Mouse (Mus musculus) spleen, adult 2 months (tissue): ENCODE measurements around the gene Nptx1. TPM values are rescaled to one million over a fixed set of nuclear protein-coding genes. Genes with fewer than 3 reads are reported as not detected.
A peak's percentile ranks its signal among the peaks of the same experiment; 100 is the strongest.

Experiments
- DNase-seq, 2 experiments: peaks; one replicate each; pipeline versions ENCODE4 v3.0.0 to v3.0.0-alpha.2; 2012 to 2021; ENCODE audit warnings: low spot score in 2 of 2, low read depth in 1 of 2
- H3K27ac ChIP-seq: fragments of 200-500 bp; 2 replicates; pipeline ENCODE4 v1.5.1; 2012; ENCODE audit warnings: low read length, inconsistent platforms; ENCODE audit not compliant: insufficient read depth
- H3K27me3 ChIP-seq: fragments of 200-500 bp; 2 replicates; pipeline ENCODE4 v1.6.1; 2012; ENCODE audit warnings: mild to moderate bottlenecking, moderate library complexity, low read length, inconsistent platforms; ENCODE audit not compliant: control insufficient read depth, insufficient read depth
- H3K36me3 ChIP-seq: fragments of 200-500 bp; 2 replicates; pipeline ENCODE4 v1.6.1; 2012; ENCODE audit warnings: mild to moderate bottlenecking, low read length, inconsistent platforms; ENCODE audit not compliant: control insufficient read depth, insufficient read depth
- H3K4me1 ChIP-seq: fragments of 200-500 bp; 2 replicates; pipeline ENCODE4 v1.6.1; 2011; ENCODE audit warnings: inconsistent platforms; ENCODE audit not compliant: control insufficient read depth, insufficient read depth, insufficient read length
- H3K4me3 ChIP-seq: fragments of 200-500 bp; 2 replicates; pipeline ENCODE4 v1.5.1; 2011; ENCODE audit warnings: mild to moderate bottlenecking, inconsistent platforms; ENCODE audit not compliant: insufficient read depth, insufficient read length; ENCODE audit errors: extremely low read depth
- CTCF ChIP-seq: fragments of 200-500 bp; IDR thresholded peaks from 2 replicates; pipeline ENCODE4 v1.5.1; 2011; ENCODE audit warnings: mild to moderate bottlenecking, inconsistent platforms; ENCODE audit not compliant: insufficient read depth, insufficient read length, insufficient replicate concordance; ENCODE audit errors: extremely low read depth
- POLR2A ChIP-seq: fragments of 200-500 bp; IDR thresholded peaks from 2 replicates; pipeline ENCODE4 v1.6.1; 2011; ENCODE audit warnings: low read depth, low read length, inconsistent platforms
- WGBS: fragments of 180-500 bp; shearing (Covaris S2); methylation state at CpG from one replicate; pipeline ENCODE4 v1.1.7; 2018; 5-methylcytosine and 5-hydroxymethylcytosine counted together
- polyA plus RNA-seq: library from polyadenylated mRNA; depleted of rRNA; stranded (reverse); fragments of >200 nt; gene quantifications from 2 replicates; pipeline ENCODE4 v1.2.3, GENCODE M21; 2012

Gene Nptx1
- polyA plus RNA-seq, 1 experiment, result 0.02 TPM

DNA sequence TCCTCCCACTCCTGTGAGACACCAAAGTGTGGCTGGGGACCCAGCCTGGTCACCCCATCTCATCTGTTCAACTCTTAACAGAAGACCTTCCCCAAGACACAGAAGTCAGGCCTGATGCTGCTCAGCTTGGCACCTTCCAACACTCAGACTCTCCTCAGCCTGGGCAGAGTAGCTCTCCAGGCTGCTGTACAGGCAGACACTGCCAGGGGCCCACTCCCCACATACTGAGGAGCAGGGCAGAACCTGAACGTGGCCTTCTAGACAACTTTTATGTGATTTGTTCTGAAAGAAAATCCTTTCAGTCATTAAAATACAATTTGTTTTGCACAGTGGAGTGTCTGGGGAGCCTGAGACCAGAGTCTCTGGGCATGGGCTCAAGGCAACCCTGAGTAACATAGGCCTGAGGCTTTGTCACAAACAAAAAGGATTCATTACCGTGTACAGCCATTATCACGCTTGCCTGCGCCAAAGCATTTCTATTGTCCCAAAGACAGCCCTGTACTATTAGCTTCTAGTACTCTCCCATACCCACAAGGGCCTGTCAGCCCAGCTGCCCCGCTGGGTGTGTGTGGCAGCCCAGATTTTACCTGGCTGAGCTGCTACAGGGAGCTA, 38.3 kb downstream of the Nptx1 start:
- no peaks in the 10 kb centered on the region for H3K27me3 ChIP-seq
- peaks cover 11% of the 10 kb centered on the region for H3K36me3 ChIP-seq
- H3K4me3 ChIP-seq, result no peak overlapping the region
- WGBS, result 91% methylated on average over 5 of the region's 5 CpGs
- no peak overlapping the region for H3K27ac ChIP-seq
- no peak for TF ChIP-seq CTCF
- TF ChIP-seq POLR2A, result no peak
- no peak for DNase-seq
- H3K4me1 ChIP-seq, result no peaks in the 10 kb centered on the region

DNA sequence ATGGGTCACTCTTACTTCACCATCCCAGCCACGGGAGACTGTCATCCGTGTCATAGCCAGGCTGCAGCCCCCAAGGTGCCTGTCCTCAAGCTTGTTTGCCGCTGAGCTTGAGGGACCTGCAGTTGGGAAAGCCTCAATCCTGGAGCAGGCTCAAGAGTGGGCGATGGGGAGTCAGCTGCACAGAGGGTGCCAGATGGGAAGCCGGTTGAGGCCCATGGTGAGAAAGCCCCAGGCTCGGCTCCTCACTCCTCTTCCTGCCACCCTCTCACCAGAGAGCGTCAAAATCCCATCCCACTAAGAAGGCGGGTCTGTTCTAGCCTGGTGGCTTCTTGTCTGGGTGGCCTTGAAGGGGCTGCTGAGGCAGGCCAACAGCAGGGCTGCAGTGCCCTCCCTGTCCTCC, 39.8 kb downstream of the Nptx1 start:
- peaks cover 11% of the 10 kb centered on the region for H3K36me3 ChIP-seq
- H3K4me3 ChIP-seq, result no peak overlapping the region
- WGBS, result 93% methylated on average over 8 of the region's 8 CpGs
- H3K27ac ChIP-seq, result no peak overlapping the region
- no peaks in the 10 kb centered on the region for H3K27me3 ChIP-seq
- DNase-seq, result no peak
- TF ChIP-seq CTCF (no peak), POLR2A (no peak)
- H3K4me1 ChIP-seq, result no peaks in the 10 kb centered on the region

- Histone ChIP-seq H3K4me1 (no peaks in the 10 kb centered on the region), H3K4me3 (no peak overlapping the region), H3K36me3 (peaks cover 16% of the 10 kb centered on the region), H3K27ac (no peak overlapping the region), H3K27me3 (no peaks in the 10 kb centered on the region)
- TF ChIP-seq CTCF (no peak), POLR2A (no peak)
- 94% methylated on average over 4 of the region's 4 CpGs for WGBS
- no peak for DNase-seq
Measured at GRCm38 (mm10) chr11:119506386-119506785, 41.2 kb downstream of the Nptx1 start.

- no peak overlapping the region for H3K4me3 ChIP-seq
- H3K27ac ChIP-seq, result no peak overlapping the region
- no peaks in the 10 kb centered on the region for H3K4me1 ChIP-seq
- peak in 1 of 2 experiments; percentile 56 for DNase-seq
- no peaks in the 10 kb centered on the region for H3K27me3 ChIP-seq
- TF ChIP-seq POLR2A (no peak), CTCF (peak; percentile 99)
- peaks cover 18% of the 10 kb centered on the region for H3K36me3 ChIP-seq
Measured at GRCm38 (mm10) chr11:119503675-119504074, 43.9 kb downstream of the Nptx1 start.

- H3K27ac ChIP-seq, result no peak overlapping the region
- 92% methylated on average over 2 of the region's 2 CpGs for WGBS
- TF ChIP-seq CTCF (no peak), POLR2A (no peak)
- no peak for DNase-seq
- H3K27me3 ChIP-seq, result no peaks in the 10 kb centered on the region
- H3K4me1 ChIP-seq, result no peaks in the 10 kb centered on the region
- H3K4me3 ChIP-seq, result no peak overlapping the region
- peaks cover 10% of the 10 kb centered on the region for H3K36me3 ChIP-seq
Measured at GRCm38 (mm10) chr11:119500011-119500410, 47.5 kb downstream of the Nptx1 start.

GRCm38 (mm10) chr11:119499297-119499696, 48.3 kb downstream of the Nptx1 start:
- WGBS, result 95% methylated on average over 4 of the region's 4 CpGs
- Histone ChIP-seq H3K4me1 (no peaks in the 10 kb centered on the region), H3K4me3 (no peak overlapping the region), H3K27ac (no peak overlapping the region), H3K27me3 (no peaks in the 10 kb centered on the region), H3K36me3 (peaks cover 7% of the 10 kb centered on the region)
- TF ChIP-seq POLR2A, result no peak
- no peak for DNase-seq

GRCm38 (mm10) chr11:119497451-119497850, 50.1 kb downstream of the Nptx1 start:
- Histone ChIP-seq H3K27me3 (no peaks in the 10 kb centered on the region), H3K36me3 (peaks cover 5% of the 10 kb centered on the region), H3K27ac (no peak overlapping the region), H3K4me3 (no peak overlapping the region), H3K4me1 (no peaks in the 10 kb centered on the region)
- WGBS, result 94% methylated on average over 4 of the region's 4 CpGs
- DNase-seq, result no peak
- TF ChIP-seq CTCF (no peak), POLR2A (no peak)
